Mouse (Mus musculus): ENCODE data around the gene Ptpre. TPM values are rescaled to one million over a fixed set of nuclear protein-coding genes. Genes with fewer than 3 reads are reported as not detected.
"Not testable (repeated sequence)": the region's sequence is repeated elsewhere in the genome, so short reads cannot be mapped to it uniquely, and the experiment has no call there.

Ptpre gene
- 1 to 10 TPM; 6.0 to 6.4 TPM for total RNA-seq (2021)

DNA sequence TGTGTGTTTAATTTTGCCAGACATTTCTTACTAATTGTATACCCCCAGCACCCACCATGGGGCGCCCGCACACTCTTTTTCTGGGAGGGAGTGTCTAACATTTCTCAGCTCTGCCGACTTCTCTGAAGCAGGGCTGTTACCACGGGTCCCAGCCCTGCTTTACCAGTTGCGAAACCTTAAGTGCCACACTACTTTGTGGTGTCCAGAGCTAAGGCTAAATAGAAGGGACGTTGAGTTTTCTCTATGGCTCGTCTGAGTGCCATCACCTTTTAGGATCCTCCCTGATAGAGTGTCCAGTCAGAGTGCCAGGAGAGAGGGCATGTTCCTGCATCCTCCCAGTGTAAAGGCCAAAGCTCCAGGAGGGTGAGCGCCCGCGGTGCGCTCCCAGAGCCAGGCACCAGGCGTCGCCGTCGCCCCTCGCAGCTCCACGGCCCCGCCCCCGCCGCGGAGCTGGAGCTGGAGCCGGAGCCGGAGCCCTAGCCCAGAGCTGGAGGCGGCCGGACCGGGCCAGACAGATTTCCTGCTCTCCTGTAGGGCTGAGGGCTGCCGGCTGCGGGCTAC is at the start of gene Ptpre:
Gene Ptpre, plus strand, starts transcription at position 141 of the 561 bp plus-strand sequence.
- peak; percentile 91 for DNase-seq

DNA sequence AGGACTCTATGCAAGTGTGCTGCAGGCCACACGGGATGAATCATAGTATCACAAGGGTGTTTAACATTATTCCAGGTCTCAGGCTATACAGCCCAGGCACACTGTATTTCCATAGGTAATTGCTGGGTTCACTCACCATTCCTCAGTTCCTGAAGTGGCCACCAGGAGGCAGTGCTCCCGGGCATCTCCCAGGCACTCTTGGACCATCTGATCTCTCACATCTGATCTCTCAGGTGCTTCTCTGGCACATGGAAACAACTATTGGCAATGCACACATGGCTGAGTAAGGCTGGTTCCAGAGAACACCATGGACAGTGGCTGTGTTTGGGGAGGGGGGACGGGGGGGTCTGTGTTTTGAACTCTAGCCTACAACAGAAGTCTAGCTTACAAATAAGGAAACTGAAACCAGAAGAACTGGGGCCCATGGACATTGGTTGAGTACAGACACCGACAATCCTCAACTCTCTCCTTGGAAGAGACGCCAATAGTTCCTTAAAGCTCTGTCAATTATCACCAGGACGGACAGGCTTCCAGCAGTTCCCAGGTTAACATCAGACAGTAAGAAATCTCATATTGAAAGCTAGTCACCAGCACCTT is 49.0 kb upstream of the Ptpre start:
- DNase-seq: peak; percentile 26

DNA sequence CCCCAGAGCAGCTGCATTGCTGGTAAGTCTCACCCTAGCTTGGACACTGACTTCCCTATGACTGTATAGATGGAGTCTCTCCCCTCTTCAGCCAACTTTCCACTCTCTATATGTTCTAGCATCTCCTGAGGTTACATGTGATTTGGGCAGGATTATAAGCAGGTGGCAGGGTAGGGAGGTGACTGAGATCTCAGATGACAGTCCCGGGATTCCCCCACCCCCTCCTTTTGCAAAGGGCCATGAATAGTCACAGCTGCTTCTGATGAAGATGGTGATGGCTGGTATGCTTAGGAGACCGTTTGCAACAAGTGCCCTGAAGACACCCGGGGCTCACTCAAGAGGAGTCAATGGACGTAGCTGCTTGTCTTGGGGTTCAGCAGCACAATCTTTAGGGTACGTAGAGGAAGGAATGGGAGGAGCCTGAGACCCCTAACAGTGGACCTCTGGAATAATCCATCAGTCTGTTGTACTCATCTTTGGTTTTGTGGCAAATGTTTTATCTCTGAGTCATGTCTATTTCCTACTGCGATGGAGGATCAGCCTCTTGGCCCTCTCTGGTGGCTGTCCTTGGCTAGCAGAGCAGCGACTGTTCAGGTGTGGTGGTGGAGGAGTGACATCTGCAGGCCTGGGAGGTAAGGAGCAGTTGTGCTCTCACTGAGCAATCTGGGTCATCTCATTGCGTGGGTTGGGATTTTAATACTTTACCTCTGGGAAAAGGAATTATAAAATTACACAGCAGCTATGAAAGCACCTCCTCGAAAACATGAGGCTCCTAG is 47.4 kb upstream of the Ptpre start:
- DNase-seq: no peak

DNA sequence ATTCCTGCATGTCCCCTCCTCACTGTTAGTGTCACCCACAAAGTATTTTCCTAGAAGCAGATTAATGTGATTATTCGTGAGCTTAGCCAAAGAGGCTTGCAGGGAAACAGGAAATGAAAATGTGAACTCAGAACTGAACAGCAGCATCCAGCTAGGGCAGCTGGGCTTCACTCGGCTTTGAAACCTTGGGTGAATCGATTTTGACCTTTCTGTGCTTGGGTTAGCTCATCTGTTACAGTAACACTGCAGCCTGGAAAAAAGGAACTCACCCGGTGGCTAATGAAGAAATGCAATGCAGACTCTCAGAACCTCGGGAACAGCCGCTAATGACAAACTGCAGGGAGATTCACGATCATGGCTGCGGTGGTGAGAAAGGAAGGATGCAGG is 46.8 kb upstream of the Ptpre start:
- DNase-seq: no peak

DNA sequence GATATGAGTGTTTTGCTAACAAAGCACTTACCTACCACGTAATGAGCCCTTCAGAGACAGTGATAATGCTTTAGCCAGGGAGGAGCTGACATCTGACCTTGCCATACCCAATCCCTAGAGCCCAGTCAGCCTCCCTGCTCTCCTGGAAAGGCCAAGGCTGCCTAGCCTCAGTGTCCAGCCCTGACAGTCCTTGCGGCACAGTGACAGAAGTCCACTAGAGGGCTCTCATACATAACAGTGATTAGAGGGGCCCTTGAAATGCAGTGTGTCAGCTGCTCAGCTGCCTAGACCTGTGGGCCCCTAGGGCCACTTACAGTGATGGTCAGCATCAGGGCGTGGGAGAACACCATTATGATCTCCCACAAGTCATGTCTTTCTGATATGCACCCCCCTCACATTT is 42.0 kb upstream of the Ptpre start:
- DNase-seq: peak; percentile 19

DNA sequence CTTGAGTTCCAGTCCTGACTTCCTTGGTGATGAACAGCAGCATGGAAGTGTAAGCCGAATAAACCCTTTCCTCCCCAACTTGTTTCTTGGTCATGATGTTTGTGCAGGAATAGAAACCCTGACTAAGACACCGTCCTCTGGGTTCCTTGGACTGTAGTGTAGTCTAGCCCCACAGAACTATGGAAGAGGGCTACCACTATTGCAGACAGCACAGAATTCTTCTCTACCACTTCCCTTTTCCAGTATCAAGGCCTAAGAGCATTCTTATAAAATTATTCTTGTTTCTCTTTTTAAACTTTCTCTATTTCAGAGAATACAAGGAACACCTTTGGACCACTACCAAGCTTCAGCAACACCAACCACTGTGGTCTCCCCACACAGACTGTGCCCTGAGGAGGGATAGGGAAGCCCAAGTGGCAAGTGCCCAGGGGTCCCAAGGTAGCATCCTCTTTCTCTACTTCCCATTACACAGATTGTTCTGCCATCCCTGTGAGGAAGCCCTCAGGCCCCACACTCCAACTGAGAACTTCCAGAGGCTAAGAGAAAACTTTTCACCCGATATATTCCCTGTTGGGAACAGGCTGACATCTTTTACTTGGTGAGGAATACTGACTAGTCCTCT is 38.6 kb upstream of the Ptpre start:
- DNase-seq: no peak

DNA sequence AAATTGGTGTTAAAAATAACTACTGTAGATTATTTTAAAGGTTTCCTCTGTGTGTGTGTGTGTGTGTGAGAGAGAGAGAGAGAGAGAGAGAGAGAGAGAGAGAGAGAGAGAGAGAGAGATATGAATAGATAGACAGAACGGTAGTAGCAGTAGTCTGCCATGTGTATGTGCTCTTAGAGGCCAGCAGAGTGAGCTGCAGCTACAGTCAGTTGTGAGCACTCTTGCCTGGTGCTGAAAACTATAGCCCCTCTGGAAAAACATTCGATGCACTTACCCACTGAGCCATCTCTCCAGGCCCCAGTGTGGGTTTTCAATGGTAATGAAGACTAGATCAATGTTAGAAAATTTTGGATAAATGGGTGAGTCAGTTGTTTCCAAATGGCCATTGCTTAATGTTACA is 37.9 kb upstream of the Ptpre start:
- DNase-seq: no peak

DNA sequence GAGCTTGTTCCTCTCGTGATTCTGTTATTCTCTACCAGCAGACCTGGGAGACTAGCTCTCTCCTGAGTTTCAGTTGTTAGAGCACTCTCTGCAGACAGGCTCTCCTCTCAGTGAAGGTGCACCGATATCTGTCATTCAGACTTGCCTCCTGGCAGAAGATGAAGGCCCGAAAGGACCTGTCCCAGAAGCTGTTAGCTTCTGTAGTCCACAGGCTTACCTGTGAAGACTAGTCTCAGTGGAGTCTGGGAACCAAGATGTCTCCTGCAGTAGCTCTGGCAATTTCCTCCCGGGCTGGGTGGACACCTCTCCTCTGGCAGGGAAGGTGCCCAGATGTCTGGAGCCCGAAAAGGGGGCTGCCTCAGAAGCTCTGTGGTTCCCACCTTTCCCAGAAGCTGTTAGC is 30.8 kb upstream of the Ptpre start:
- DNase-seq: not testable (repeated sequence)

DNA sequence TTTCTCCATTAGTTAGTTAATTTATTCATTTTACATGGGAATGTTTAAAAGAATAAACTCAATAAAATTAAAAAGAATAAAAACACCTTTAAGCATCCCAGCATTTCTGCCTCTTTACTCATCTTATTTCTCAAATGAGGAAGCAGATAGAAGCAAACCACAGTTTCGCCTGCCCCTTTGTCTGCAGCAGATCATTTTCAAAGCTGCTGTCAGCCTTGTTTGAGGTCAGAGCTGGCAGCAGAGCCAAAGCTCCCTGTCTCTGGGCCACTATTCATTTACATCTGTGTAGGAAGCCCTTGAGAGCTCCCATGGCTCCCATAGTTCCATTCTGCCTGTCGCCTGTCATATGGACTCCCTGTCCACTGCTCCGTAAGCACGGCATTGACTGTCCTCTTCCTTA is 28.7 kb upstream of the Ptpre start:
- no peak for DNase-seq

DNA sequence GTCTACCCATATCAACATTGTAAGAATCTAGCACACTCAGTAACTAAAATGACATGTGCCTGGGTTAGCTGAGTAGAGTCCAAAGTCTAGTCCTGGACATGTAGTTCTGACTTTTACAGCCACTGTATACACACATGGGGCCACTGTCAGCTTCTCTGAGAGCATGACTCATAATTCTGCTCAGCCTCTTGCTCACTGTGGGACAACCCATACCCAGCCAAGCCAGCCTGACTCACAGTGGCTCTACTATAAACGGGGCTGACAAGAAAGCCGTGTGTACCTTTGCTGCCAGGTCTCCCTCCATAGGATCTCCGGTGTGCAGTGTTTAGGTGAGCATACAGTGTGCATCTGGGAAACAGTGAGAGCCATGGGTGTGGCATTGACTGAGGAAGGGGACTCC is 28.0 kb upstream of the Ptpre start:
- DNase-seq: no peak

DNA sequence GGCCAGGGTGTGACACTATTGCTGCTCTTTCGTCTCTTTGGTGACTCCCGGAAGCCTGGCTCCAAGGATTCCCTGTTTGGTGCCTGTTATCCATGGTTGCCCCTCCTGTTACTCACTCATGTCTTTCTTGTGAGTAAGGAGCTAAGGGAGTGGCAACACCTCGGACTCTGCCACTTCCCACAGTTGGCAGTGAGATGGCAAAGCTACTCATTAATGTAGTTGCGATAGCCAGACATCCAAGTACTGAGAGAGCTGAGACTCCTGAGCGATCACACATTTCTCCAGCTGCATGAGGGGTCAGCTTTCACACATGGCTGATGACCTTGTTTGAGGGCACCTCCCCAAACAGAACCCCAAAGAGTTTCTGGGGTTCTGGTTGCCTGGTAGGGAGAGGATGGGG is 26.9 kb upstream of the Ptpre start:
- no peak for DNase-seq

DNA sequence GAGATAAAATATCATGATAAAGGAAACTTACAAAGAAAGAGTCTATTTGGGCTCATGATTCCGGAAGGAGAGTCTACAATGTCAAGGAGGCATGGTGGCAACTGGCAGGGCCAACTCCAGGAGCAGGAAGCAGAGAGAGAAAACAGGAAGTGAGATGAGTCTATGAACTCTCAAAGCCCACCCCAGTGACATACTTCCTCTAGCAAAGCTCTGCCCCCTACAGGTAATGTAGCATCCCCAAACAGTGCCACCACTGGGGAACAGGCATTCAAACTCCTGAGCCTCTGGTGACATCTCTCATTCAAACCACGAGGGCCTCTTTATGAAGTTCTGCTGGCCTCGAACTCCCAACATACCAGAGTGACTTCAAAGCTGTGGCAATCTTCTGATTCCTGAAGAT is 25.6 kb upstream of the Ptpre start:
- DNase-seq: no peak

DNA sequence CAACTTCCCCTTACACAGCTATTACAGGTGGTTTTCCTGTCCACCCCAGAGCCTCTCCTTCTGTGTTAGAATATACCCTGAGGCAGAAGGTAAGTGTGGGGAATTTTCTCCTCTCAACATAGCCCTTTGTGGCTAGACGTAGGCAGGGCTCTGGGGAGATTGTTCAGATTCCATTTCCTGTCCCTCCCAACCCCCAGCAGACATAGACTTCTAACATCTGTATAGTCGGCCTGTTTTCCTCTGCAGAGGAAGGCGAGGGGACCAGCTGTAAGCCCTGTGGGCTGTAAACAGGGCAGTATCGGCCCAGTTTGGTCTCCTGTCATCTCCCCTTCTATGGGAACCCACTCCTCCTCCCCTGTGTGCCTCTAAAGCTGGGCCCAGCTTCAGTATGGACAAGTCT is 20.1 kb upstream of the Ptpre start:
- no peak for DNase-seq

DNA sequence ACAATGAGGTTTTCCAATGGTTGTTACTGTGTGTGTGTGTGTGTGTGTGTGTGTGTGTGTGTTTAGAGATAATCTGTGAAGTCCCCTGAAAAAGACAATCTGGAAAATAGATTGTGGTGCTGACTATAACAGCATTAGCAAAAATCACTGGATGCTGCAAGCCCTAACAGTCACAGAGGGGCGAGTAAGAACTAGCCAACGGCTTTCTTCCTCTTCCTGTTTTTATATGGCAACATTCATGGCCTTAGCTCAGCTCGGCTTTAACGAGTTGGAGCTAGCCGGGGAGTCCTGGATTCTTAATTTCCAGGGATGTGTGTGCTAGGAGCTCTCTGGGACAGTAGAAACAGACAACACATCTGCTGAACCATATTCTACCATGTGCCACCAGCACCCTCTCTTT is 17.0 kb upstream of the Ptpre start:
- DNase-seq: no peak

DNA sequence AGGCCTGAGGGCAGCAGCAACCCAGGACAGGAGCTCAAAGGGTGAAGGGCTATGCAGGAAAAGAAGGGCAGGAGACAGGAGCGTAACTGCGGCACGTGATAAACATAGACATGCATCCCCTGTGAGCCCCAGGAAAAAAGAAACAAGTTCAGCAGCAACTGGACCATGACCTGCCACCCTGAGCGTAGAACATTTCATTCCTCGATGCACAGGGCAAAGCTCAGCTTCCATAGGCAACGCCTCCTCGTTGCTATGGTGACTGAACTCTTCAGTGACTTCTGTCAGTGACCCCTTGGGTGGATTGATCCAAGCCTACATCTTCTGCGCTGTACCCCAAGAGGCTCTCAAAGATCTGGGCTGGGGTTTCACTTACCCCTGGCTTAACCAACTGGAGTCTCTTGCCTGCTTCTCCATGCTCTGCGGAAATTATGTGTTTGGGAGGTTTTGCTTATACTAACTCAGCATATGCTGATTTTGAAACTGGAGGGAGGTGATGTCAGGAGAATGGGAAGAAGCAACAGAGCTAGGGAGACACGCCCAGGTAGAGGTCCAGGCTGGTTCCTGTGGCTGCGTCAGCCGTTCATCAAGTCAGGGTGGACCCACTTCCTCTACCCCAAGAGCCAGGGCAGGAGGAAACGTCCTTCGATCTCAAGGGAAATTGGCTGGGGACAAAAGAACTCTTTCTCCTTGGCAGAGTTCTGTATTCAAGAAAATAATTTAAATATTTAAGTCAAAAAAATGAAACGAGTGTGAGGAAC is 15.3 kb upstream of the Ptpre start:
- no peak for DNase-seq

DNA sequence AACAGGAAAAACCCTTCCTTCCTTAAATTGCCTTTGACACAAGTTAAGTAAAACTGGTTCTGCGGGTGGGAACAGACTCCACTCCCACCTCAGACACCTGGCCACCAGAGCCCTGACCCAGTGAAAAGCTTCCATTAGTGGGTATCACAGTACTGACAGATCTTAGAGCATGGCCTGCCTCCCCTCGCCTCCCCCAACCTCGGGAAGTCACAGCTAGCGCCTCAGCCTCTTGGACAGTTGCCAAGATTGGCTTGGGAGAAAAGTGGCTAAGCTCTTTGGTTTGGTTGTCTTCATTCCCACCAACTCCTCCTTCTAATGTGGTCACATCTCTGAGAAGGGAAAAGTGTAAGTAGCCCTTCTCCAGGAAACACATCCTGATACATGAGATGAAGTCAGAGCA is 13.3 kb upstream of the Ptpre start:
- DNase-seq: peak; percentile 19

DNA sequence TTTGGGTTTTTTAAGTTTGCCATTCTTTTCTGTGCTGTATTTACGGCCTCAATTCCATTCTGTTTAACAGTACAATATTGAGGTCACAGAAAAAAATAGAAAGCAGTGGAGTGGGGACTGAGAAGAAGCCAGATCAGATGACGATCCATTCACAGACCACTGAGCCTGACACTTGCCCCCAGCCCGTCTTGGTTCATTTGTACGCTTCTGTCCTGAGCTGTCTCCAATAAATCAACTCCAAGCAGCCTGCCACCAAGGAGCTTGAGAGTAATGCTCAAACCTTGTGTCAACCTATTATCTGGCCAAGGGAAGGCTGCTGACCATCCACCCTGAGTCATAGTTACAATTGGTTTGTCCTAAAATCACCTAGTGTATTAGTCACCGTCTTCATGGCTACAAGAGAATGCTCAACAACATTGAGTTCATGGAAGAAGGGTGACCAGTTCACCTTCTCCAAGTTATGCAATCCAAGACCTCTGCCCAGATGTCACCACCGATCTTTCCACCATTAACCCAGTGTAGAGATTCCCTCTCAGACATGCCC is 12.8 kb upstream of the Ptpre start:
- DNase-seq: no peak

DNA sequence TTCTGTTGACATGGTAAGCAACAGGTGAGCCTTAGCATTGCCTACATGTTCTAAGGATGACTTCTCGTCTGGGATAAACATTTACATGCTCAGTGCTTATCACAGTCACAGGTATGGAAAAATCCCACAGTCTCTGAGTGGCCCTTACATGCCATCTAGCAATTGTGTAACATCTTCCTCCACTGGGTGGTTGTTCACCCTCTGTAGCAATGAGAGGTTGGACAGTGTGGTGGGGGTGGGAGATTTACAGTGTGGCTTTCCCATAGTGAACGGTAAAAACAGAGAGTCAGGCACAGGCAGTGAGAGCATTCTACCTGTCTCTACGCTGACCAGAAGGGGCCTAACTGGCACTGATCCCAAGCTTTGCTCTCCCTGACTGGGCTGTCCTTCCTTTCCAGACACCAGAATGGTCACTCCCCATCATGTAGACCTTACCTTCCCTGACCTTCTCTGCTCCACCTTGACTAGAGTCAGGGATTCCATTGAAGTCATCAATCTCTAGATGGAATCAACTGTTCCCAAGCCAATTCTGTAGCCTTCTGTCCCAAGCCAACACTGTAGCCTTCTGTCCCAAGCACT is 10.6 kb upstream of the Ptpre start:
- DNase-seq: no peak

DNA sequence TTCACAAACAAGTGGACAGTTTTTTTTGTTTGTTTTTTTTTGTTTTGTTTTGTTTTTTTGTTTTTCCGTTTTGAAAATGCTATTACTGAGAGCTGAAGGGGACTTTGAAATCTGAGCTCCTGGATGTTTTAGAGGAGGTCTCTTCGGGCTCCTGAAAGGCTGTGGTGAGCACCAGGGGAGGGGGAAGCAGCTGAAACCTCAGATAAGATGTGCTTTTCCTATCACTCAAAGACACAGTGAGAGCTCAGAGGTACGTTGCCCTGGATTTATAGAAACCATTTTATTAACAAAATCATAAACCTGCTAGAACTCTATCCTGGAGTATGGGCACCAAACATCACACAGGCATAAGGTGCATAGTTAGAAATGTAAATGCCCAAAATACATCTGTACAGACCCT is 10.1 kb upstream of the Ptpre start:
- DNase-seq: no peak

DNA sequence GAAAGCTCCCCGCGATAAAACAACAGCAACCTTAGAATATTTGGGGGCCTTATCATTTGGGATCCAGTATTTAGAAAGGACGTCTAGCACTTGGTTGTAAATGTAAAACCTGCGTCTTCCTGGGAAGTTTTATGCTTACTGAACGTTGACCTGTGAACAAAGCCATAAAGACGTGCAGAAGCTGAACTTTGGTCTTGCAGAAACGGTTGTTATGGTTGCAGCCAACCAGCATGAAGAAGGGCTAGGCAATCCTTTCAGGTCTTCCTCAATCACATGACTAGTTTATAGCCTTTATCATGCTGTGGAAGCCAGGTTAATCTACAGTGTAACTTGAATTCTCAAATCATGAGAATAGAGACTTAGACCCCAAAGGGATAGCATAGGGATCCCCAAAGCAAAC is 8.8 kb upstream of the Ptpre start, which contains the start of gene Clrn3:
Gene Clrn3, minus strand, starts transcription at position 140 of the 400 bp plus-strand sequence.
- no peak for DNase-seq

DNA sequence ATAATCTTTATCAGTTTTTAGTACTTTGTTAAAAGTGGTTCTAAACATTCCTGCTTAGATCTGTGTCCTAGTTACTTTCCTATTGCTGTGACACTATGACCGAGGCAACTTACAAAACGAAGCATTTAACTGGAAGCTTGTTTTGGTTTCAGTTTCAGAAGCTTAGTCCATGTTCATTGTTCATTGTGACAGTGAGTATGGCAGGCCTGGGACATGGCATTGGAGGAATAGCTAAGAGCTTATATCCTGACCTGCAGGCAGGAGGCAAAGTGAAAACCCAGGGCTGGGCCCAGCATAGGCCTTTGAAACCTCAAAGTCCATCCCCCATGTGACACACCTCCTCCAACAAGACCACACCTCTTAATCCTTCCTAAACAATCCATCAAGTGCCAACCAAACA is 8.2 kb upstream of the Ptpre start:
- no peak for DNase-seq

DNA sequence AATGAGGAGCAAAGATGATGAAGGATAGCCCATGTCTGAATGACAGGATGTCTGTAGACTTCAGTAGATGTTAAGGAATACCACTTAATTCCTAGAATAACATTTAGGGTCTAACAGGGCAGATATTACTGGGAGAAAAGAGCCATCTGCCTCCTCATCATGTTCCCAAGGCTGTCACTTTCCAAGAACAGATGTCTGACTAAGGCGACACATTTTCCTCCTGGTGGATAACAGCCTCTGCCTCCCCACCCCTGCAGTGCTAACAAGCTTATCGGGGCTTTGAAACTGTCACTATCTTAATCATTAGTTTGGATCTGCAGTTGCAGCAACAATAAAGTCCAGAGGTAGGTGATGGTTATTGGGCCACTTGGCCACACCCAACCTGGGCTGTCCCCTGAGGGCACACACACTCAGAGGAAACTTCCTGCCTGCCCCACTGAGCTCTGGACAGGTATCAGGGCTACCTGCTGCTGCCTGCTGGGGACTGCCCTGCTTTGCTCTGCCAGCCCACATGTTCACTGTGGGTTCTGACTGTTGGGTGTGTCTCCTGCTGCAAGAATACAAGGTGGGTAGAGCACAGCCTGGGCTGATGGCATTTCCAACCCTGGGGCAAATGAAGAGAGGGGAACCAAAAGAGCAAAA is 2.6 kb upstream of the Ptpre start:
- DNase-seq: no peak
